Mouse (Mus musculus): ENCODE data around the gene Sema7a. TPM values are rescaled to one million over a fixed set of nuclear protein-coding genes. Genes with fewer than 3 reads are reported as not detected.

Gene Sema7a
- total RNA-seq, 2 experiments from 2014 or later = 10.4 to 12.6 TPM

DNA sequence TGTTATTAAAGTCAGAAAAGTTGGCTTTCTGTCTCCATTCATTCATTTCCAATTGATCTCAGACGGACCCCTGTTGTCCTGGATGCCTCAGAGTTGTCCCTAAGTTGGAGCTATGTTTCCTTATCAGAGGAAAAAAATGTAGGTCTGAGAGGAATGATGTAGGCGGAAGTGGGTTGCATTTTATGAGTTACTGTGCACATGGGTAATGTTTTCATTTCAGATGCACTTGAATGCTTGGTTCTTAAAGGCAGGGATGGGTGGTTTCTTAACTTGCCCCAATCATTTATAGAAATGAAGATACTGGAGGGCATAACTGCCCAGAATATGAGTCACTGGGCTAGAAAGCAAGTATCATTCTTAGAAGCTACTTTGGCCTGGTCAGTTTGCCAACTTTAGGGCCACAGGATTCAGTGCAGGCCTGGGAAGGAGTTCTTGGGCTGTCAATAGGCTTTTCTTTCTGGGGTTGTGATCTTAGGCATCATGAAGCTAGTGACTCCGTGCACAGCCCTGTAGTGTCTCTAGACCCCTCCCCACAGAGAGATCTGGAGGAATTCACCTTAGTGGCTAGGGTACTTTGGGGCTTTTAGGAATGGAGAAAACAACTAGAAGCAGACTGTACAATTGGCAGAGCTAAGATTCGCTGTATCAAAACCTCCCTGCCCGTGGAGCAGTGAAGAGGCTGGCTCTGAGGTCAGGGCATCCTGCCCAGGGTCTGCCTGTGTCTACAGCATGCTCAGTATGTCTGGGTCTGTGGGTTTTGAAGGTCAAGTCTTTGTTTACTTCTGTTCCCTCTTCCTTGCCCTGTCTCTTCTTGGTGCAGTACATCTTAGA, 1.5 kb upstream of the Sema7a start:
- no peak for DNase-seq (ENCODE audit: low spot score in 2 of 2)

DNA sequence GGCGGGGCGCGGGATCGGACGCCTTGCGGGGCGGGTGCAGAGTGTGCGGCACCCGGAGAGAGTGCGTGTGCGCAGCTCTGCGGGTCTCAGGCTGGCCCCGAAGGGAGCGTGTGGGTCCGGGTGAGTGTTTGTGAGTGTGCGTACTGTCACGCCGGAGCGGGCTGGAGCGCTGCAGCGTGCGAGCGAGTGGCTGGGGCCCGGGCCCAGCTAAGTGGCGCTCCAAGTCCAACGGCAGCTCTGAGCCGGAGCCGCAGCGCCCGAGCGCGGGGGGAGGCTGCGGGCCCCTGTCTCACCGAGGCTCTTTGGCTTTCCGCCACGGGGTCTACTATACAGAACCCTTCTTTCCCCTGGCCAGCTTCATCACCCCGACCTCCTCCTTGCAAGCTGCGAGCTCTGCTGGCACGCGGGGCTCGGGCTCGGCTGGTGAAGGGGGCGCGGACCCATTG, 460 bp downstream of the Sema7a start:
- DNase-seq (ENCODE audit: low spot score in 2 of 2) = peak in 1 of 2 experiments; percentile 60

DNA sequence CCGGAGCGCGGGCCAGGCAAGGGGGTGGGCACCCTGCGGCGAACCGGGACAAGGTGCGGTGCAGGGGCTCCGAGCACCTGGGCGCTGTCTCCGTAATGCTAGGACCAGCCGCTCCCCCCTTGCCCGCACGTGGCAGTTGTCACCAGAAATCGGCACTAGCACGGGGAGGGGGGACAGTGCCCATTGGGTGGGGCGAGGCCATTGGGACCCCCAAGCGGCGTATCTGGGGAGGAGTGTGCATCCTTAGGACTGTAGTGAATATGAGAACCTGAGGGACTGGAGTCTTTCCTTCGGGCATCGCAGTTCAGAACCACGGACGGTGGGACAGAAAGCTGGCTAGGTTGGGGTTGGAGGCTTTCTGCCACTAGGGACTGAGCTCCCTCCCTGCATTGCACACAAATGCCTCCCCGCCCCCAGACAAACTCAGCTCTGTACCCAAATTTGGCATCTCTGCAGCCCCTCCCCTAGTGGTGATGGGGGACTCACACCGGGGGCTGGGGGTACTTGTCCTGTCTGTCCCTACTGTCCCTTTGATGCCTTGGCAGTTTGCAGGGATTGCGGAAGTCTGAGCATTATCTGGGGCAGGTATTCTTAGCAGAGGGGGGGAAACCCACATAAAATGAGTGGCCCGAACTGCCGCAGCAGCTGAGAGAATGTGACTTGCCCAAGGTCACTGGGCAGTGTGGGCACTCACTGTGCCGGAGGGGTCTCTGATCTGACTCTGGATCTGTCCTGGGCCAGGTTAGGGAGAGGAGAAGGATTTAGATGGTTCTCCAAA, 1.1 kb downstream of the Sema7a start:
- no peak for DNase-seq (ENCODE audit: low spot score in 2 of 2)

DNA sequence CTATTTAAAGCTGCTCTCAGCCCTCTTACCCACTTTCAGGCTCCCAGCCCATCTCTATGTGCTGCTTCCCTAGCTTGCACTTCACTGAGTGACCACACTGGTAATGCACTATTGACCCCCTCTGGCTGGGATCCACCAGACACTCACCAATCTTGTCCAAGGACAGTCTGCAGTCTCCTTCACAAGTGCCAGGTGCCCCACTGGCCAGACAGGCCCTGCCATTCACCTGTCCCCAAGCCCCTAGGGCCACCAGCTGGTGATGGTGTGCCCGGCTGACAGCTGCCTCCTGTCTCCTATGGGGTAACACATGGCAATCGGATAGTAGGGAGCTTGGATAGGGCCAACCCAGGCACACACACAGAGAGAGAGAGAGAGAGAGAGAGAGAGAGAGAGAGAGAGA, 2.1 kb downstream of the Sema7a start:
- no peak for DNase-seq (ENCODE audit: low spot score in 2 of 2)

DNA sequence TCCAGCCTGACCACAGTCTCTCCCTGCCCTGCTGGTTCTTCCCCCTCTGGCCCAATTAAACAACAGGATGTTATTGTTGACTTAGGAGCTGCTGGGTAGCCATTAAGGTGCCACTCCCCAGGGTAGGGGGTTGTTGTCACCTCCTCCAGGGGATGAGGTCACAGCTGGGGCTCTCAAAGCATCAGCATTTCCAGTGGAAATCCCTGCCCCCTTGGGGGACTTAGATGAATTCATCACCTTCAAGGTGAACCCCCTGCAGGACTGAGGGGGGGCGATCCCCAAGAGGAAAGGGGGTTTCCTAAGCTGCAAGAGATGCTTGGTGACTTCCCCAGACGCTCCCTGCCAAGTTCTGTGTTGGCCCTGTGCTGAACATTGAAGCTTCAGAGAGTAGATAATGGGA, 3.2 kb downstream of the Sema7a start:
- DNase-seq (ENCODE audit: low spot score in 2 of 2) = no peak

DNA sequence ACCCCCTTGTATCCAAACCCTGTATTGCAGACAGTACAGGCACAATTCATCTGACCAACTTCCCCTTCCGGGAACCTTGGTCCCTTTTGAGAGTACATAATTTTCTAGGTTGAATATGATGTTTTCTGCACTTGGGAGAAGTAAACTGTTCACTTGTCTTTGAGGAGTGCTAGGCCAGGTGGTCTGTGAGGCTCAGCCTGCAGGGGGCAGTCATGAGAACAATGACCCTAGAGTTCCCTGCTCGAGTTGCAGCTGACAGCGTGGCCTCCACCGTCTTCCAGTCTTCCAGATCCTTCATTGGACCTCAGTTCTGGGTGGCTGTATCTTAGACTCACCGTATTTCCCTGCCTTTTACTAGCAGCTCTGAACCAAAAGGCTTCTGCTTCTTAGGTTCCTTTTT, 4.7 kb downstream of the Sema7a start:
- DNase-seq (ENCODE audit: low spot score in 2 of 2) = peak in 1 of 2 experiments; percentile 62

DNA sequence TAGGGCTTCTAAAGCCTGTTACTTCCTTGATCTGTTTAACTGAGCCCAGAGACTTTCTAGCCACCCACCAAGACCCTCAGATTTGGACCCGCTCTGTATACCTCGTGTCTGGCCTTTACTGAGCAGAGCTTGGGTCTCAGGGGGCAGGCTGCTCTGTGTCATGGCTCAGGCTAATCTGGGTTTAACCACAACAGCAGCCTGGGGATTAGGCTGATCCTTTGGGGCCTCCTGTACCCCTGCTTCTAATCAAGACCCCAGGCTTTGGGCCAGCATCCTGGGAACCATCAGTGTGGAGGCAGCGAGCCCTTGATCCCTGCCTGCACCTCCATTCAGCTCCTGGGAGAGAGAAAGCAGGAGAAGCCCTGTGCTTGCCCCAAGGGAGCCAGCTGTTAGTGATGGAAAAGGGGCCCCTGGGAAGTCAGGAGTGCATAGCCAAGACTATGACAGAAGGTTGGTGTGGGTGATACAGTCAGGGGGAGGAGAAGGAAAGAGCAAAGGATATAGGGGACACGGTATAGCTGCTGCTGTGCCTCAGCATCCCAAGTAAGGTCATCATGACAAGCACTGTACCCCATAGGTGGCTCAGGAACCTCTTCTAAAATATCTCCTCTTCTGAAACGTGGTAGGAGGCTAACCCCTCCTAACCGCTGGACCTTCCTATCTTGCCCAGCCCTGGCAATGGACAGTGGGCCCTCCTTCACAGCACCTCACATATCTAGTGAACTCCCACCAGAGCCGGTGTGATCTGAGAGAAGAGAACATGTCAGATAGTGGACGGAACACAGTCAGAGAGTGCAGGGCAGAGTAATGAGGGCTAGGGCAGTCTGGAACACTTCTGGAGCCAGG, 6.1 kb downstream of the Sema7a start:
- DNase-seq (ENCODE audit: low spot score in 2 of 2) = no peak

DNA sequence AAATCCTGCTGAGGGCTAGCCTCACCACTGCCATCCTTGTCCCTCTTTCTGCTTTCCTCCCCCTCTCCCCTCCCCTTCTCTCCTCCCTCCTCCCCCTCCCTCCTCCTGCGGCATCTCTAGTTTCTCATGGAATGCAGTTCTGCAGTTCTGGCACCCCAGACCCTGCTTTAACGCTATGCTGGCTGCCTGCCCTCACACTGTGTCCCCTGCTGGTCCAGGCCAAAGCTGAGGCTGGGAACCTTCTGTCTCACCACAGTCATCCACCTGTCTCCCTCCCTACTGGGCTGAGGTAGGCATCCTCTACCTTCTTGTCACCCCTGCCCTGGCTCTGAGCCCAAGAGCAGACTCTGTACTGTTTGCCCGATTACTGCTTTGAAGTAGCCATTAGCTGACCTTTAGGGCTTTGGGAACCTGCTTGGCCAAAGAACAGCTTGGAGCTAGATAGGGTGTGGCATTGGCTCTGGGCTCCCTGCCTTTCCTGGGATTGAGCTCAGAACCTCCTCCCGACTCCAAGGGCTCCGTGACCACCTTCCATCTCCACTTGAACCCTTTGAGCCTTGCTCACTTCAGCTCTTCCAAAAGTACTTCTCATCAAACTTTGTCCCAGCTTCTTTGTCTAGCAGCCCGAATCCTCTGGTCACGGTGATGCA, 7.6 kb downstream of the Sema7a start:
- DNase-seq (ENCODE audit: low spot score in 2 of 2) = no peak

DNA sequence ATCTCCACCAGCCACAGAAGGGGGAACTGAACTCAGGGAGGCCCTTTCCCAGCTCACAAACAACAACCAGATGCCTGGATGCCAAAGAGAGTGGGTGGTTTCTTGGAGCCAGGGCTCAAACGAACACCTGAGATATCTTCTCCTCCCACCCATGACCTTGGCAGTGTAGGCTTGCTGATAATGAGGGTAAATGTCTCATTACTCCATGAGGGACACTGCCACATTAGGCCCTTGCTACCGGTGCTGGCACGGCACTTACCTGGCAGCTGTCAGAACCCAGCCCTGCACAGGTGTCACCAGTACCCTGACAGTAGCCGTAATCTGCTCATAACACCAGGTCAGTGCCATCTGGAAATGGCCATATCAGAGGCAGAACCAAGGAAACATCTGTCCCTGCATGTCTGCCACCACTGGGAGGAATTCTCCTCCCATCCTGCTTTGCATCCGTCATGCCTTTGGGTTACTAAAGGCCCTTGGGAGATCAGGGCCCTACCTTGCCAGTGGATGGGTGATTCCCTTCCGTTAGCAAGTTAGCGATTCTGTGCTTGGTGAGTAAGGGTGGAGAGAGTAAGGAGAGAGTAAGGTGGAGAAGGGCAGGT, 8.5 kb downstream of the Sema7a start:
- no peak for DNase-seq (ENCODE audit: low spot score in 2 of 2)

DNA sequence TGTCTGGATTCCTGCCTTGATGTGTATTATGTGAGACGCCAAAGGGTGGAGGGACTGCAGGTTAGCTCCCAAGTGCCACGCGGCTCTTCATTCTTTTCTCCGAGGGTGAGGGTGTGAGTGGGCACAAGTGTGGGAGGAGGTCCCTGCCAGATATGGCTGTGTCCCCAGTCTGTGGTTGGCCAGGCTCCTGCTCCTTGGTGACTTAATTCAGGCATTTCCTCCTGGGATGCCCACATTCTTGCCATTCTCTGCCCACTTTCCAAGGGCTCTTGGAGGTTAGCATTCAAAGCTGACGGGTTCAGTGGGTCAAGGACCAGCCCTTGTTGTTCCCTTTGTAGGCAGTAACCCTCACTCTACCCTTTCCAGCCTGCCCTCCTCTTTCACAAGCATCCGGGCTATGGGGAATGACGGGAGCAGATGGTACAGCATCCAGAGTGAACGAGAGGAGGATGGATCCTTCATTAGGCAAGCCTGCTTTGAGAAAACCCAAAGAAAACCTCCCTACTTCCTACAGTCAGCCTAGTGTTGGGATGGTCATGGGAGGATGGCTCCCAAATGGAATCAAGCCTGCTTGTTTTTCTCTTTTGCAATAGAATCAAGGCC, 9.3 kb downstream of the Sema7a start:
- DNase-seq (ENCODE audit: low spot score in 2 of 2) = no peak

DNA sequence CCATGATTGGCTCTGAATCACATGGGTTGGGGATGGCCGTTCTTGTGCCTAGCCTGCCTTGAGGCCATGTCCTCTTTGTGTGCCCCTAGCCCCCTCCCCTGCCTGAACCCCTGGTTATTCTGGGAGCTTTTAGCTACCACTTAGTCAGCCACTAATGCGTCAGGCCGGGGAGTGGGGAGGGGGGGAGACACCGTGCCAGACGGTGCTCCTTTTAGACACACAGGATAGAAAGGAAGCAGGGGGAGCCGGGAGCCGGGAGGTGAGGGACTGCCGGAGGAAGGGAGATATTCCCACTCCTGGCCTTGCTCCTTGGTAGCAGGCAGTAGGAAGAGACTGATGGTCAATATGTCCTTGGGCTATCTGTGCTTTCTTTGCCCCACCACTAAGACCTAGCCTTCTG, 10.0 kb downstream of the Sema7a start:
- DNase-seq (ENCODE audit: low spot score in 2 of 2) = no peak

DNA sequence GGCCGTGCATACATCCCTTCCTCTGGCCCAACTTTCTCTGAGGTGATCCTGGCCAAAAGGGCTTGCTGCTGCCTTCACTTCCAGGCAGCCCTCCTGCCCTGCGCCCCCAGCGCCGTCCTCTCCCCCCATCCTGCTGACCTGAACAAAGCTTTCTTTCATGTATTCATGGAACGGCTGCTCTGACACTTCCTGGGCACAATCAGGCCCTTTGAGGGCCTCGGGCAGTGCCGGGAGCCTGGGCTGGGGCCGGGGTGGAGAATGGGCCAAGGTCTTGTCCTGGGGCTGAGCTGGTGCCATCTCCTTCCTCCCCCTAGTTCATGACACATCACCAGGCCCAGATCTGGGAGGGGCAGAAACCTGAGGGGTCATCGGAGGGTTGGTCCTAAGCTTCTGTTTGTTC, 10.6 kb downstream of the Sema7a start:
- no peak for DNase-seq (ENCODE audit: low spot score in 2 of 2)

DNA sequence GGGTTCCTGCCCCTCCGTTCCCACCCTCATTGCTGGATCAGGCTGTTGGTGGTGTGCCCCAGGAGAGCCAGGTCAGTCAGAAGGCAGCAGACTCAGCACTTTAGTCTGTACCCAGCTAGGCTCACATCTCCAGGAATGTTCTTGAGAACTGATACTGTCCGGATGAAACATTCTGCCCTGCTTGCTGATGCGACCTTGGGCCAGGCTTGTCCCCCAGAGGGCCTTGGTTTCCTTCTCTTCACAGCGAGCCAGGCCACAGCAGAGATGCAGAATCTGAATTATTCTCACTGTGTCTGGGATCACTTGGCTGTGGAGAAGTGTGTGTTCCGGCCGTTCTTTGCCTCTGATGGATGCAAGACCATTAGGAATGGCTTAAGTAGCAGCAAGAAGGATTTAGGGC, 12.1 kb downstream of the Sema7a start:
- DNase-seq (ENCODE audit: low spot score in 2 of 2) = no peak

DNA sequence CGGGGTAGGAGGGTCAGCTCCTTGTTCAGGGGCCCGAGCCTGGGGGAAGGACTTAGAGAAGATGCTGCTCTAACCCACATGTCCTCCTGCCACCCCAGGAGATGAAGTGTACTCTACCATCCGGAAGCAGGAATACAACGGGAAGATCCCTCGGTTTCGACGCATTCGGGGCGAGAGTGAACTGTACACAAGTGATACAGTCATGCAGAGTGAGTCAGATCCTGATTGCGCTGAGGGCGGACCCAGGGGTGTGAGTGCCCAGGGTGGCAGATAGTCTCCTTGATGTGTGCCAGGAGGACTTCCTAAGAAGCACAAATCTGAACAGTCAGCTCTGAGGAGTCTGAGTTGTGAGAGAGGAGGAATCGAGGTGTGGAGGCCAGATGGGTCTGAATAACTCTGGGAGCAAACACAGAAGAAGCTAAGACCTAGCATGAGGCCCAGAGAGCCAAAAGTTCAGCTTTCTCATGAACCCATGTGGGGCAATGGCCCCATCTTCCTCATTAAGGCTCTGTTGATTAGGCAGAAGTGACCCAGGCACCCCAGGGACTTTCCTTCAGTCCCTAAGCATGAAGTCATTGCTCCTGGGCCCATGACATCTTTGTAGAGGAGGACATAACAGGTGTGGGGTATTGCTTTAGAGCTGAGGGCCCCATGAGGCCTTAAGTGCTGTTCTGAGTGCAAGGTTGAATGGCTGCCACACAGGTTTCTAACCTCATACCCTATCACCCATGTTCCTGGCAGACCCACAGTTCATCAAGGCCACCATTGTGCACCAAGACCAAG, 15.2 kb downstream of the Sema7a start:
- no peak for DNase-seq (ENCODE audit: low spot score in 2 of 2)

DNA sequence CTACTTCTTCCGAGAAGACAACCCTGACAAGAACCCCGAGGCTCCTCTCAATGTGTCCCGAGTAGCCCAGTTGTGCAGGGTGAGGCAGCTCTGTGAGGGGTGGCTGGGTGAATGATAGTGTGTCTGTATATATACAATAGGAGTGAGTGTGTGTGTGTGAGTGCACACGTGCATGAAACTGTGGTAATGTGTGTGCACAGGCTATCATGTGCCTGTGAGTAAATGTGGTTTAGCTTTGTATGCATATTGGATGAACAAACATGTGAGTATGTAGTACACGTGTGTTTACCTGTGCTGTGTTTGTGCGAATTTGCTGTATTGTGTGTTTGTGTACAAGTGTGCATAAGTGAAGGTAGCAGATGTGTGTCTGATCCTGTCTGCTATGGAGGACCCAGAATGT, 15.9 kb downstream of the Sema7a start:
- DNase-seq (ENCODE audit: low spot score in 2 of 2) = no peak

DNA sequence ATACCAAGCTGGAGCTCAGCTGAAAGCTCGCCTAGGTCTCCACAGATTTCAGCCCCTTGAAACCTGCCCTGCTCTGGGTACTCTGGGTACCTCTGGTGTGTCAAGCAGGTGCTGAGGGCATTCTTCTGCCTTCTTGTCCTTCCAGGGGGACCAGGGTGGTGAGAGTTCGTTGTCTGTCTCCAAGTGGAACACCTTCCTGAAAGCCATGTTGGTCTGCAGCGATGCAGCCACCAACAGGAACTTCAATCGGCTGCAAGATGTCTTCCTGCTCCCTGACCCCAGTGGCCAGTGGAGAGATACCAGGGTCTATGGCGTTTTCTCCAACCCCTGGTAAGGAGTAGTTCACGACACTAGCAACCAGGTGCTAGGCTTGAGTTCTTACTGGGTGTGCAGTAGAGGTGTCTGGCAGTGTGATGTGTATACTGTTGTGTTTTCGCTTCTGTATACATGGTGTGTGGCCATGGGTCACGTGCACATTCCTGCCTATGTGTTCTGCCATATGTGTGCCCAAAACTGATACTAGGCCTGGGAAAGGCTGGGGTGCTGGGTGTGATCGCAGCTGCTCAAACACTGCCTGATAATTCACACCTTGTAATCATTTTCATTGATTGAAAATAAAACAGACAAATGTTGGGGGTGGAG, 16.4 kb downstream of the Sema7a start:
- no peak for DNase-seq (ENCODE audit: low spot score in 2 of 2)

DNA sequence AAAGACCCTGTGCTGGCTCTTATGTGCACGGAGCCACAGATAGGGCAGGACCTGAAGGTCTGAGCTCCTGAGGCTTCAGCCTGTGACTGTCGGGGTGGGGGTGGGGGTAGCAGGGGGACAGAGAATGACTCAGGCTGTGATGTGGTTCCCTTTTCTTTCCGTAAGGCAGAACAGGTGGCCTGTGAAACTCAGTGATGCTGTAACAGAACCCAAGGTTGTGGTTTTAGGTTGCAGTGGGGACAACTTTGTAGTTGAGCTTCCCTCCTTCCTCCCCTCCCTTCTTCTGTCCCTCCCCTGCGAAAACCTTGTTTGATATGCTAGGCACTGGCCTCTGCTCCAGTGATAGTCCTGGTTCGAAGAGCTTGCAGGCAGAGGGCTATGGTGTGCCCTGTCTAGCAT, 16.9 kb downstream of the Sema7a start:
- DNase-seq (ENCODE audit: low spot score in 2 of 2) = no peak

DNA sequence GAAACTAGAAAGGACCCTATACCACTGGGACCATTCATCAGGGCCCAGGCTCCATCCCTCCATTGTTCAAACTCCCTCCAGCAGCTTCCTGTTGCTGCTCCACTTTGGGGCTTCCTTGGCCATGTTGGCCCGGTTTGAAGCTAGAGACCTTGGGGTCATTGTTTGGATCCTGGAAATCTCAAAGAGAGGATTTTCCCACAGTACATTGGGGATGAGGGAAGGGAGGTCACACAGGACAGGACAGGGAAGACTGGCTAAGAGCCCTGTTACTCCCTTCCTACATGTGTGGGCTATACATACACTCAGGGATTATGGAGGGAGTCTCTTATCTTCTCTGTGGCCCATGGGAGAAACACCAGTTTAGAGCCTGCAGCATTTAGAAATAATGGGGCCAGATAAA, 18.7 kb downstream of the Sema7a start:
- no peak for DNase-seq (ENCODE audit: low spot score in 2 of 2)

DNA sequence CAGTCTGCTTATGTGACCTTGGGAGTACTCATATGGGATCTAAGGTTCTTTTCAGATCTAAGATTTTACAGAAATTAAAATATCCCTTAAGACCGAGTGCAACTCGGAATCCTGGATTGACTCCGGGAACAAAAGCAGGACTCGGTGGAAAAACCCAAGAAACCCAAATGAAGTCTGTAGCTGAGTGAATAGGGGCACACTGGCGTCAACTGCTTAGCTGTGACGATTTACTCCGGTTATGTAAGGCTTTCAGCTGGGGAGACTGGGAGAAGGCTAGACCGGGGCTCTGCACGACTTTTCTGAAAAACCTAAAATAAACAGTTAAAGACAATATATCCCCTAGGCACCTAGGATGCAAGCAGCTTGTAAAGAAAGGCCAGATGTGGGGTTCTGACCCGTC, 19.5 kb downstream of the Sema7a start:
- DNase-seq (ENCODE audit: low spot score in 2 of 2) = no peak
